Mouse (Mus musculus) heart, postnatal 0 days (tissue): ENCODE measurements around the gene Emx2.

Source experiments
- CTCF ChIP-seq: IDR thresholded peaks from 2 replicates; pipeline ENCODE4 v1.5.1; 2016; ENCODE audit warnings: antibody characterized with exemption, control low read depth, low read depth
- EP300 ChIP-seq: IDR thresholded peaks from 2 replicates; pipeline ENCODE4 v1.6.1; 2016; ENCODE audit warnings: antibody characterized with exemption, low read depth

DNA sequence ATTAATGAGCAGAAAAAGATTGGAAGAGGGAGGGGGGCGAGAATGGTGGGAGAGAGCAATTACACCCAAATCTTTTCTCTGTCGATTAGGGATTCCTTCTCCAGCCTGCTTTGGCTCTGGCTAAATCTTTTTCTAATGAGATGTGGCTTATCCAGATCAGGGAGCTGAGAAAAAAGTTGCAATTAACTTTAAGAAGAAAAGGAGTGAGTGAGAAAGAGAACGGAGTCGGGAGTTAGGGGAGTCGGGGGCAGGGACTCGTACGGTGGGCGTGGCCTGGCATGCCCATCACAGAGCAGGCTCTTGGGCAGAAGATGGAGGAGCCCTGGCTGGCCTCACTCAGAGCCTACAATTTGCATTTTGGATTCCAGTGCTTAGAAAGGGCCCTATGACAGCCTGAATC, 35.8 kb upstream of the Emx2 start:
- no peak for TF ChIP-seq EP300
- no peak for TF ChIP-seq CTCF
